Mouse (Mus musculus): ENCODE measurements around the gene Entpd3.
A peak's percentile ranks its signal among the peaks of the same experiment; 100 is the strongest.
"Not testable (repeated sequence)": the region's sequence is repeated elsewhere in the genome, so short reads cannot be mapped to it uniquely, and the experiment has no call there.

Entpd3 gene

DNA sequence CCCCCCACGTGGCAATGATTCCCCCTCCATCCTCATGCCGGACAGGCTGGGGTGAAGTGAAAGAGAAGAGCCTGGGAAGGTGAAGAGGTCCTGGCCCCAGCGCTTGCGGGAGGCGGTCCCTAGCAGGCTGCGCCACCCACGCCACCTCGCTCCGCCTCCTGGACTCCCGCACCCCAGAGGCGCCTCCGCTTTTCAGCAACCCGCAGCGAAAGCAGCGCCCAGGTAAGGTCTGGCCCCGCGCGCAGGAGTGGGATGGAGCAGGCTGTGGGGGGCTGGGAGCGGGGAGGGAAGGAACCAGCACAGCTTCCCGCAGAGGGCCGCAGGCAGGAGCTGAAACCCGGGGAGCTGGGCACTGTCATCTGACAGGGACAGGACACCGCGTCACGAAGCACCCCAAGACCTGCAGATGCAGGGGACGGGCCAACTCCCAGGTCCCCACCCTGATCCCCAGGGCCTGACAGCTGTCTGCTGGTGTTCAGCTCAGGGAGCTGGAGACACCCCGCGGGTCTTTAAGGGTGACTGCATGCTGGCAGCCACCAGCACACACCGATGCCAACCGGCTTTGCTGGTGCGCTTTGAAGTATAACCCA lies at the start of gene Entpd3:
Entpd3 (plus strand) TSS at position 157 of the 590 bp plus-strand sequence.
- no peak for DNase-seq

DNA sequence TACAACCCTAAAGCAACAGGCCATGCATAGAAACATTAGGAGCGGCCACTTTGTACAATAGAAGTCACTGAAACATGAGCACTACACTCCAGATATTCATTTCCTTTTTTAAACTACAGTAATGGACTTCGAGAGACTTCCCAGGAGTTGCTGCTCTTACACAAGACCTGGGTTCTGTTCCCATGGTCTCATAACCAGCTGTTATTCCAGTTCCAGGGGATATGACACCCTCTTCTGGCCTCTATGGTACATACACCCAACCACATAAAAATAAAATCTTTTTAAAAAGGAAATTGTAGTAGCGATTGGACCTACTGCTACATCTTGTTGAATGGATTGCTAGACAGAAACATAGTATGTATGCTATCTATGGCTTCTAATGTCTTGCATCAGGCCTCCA lies 48.1 kb upstream of the Entpd3 start:
- DNase-seq: no peak

- DNase-seq: no peak
Observed at GRCm38 (mm10) chr9:120492010-120492399, 47.6 kb upstream of the Entpd3 start, which contains the start of gene Eif1b. Gene Eif1b, plus strand, starts transcription at chr9:120492232.

DNA sequence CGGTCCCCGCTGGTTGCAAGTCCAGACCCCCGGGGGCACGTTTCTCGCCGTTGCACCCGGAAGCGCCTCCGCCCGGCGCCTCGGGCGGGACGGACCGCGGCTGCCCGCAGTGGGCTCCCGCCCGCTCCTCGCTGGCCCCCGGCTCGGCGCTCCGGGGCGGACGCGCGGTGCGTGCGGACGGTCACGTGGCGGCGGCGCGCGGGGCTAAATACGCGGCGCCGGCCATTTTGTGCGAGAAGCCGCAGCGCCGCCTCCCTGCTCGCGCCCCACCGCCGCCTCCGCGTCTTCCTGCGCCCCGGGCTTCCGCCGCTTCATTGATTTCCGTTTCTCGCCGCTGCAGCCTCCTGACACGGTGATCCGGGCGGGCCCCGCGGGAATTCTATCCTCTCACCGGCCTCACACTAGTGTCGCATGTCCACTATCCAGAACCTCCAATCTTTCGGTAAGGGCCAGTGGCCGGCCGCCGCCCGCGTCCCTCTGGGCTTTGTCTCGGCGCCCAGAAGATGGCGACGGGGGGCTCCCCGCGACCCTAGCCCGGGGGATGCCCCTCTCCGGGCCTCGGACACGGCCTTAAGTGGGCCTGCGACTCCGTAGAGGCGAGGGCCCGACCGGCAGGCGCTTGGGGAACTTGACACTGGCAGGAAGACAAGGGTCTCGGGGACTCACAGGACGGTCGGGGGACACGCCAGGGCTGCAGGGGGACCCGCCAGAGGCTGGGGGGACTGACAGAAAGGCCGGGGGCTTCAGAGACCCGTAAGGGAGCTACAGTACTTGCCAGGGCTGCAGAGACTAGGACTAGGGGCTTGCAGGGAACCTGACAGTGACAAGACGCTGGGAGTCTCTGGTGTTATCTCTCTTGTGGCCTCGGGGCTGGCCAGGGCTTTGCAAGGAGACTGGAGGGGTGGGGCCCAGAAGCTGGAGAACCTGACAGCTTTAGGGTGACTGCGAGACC lies 46.9 kb upstream of the Entpd3 start:
- DNase-seq: peak; percentile 72 to 82

GRCm38 (mm10) chr9:120493781-120494180 lies 45.8 kb upstream of the Entpd3 start:
- DNase-seq: no peak

DNA sequence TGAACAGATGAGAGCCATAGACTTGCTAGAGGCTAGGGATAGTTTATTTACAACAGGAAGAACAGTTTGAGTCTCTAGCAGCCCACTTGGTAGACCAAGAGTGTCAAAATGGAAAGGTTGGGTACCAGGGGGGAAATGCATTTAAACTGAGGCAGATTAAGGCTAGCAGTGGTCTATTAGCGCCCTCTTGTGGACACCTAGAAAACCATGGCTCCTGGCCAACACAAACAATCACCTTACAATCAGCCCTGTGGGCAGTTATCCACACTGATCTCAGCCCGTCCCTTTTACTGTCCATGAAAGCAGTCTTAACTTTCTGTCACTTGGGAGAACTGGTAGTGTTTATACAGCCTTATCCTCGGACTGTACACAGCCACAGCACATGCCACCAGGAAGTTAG lies 42.9 kb upstream of the Entpd3 start:
- peak in 1 of 2 experiments; percentile 45 for DNase-seq

DNA sequence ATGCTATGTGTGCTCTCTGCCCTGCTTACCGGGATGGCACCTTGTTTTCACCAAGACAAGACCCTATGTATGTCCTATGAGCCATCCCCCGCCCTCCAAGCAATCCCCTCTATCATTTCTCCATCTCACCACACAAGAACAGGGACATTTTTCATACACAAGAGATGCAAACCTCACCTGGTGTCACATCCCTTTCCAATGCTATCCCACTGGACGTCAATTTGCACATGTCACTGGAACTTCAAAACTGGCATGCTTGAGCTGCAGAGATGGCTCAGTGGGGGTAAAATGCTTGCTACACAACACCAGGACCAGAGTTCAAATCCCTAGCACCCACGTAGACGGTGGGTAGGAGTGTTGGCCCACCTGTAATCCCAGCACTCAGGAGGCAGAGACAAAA lies 41.6 kb upstream of the Entpd3 start:
- DNase-seq: no peak

DNA sequence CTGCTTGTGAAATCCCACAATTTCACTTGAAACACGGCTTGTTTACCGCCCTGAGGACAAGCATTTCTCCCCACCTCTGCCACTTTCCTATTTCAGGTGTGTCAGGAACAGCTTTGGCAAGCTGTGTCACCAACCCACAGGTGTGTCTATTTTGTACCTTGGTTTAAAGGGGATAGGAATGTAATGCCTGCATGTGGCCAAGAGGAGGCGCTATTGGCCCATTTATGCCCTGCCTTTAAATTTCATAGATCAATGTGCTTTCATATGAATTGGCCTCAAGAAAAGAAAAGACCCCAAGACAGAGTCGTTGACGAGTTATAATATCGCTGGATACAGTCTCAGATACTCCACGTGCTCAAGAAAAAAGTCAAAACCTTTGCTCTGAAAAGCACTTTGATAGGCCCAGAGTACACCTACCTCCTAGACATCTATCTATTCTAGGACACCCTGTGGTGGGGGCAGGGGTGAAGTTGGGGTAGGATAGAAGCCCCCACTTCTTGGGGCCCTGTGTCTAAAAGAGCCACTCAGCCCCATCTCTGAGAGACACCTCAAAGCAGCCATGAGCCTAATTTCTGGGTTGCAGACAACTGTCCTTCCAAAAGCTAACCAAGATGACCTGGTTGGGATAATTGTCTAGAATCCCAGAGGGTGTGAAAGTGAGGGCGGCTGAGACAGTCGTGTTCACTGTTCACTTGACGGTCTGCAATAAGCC lies 38.3 kb upstream of the Entpd3 start:
- no peak for DNase-seq

DNA sequence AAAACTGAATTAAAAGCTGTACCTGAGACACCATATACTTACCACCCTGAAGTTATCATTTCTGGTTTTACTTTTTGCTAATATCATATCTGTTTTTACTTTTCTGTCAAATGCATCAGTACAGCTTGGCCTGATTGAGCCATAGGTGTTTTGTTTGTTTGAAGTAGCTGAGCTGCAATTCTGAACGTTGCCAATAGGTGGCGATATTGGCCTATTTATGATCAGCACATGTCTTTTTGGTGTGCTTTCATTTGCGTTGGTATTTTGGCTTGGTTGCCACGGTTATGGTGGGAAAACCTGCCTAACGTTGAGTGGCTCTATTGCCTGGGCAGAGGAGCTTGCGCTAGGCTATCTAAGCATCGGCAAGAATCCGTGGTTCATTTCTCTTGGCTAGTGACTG lies 37.6 kb upstream of the Entpd3 start:
- peak; percentile 19 to 74 for DNase-seq

DNA sequence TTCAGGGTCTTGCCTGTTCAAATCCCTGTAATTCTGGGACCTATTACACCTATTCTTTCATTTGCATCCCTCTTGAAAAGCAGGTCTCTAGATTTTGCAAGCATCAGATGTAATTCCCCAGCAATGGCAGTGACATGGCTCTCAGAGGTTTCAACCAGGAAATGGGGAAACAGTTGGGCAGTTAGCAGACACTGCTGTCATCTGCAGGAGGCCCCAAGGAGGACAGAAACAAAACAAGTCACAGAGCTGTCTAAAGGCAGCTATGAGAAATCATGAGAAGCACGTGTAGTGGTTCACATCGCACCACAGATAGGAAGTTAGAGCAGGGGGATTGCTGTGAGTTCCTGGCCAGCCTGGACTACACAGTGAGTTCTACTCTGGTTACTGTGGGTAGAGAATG lies 35.2 kb upstream of the Entpd3 start:
- DNase-seq: no peak

- no peak for DNase-seq
Observed at GRCm38 (mm10) chr9:120511781-120512180, 27.8 kb upstream of the Entpd3 start.

GRCm38 (mm10) chr9:120516720-120517119 lies 22.9 kb upstream of the Entpd3 start:
- DNase-seq: no peak

DNA sequence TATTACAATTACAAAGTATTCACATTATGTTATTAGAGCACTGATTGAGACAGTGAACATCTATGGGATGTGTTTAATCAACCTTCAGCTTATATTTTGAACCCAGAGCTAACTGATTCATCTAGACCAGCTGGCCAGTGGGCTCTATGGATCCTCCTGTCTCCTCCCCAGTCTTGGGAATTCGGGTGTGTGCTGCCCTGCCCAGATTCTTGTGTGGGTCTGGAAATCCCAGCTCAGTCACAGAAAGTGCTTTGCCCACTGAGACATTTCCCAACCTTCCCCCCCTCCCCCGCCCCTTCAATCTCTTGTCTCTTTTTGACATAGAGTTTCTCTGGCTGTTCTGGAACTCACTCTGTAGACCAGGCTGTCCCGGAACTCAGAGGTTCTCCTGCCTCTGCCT lies 20.7 kb upstream of the Entpd3 start:
- DNase-seq: no peak

DNA sequence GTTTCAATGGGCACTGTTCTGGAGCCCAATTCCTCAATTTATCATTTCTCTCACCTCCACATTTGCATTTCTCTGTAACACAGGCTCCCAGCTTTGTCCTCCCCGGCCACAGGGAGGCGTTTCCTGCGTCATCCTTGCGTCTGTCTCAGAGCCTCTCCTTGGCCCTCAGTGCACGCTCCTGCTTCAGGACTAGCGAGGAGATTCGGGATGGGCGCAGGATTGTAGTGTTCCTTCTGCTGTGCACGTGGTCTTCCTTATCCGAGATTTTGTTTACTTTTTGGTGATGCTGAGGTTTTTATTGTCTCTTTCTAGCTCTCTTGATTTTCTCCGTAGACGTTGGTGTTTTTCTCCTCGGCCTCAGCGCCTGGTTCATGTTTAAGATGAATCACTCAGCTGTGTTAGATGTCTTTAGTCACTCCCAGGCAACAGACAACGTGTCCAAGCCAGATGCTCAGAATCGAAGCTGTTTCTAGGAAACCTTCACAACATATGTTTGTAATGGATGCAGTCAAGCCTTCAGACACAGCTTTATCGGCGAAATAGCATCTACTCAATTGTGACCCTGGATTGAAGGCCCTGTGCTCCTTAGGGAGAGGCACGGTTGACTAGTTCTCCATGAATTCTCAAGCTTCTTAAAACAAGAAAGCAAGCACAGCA lies 20.0 kb upstream of the Entpd3 start:
- no peak for DNase-seq

DNA sequence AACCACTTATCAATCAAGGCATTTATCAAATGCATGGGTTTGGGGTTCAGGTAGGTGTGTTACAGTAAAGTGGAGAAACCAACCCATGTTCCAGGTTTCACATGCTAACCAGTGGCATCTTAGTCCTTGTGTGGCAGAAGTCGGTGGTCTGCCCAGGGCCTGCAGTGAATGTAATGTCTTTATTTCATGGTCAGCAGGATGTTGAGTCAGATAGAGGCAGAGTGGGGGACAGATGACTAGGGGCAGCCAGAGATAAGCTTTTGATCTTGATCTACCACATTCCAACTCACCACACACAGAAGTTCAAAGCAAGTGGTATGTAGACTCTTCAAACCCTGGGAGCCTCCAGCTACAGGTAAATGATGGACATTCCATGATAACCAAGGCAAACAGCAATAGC lies 18.5 kb upstream of the Entpd3 start:
- DNase-seq: no peak

GRCm38 (mm10) chr9:120527270-120527669 lies 12.3 kb upstream of the Entpd3 start:
- DNase-seq: no peak

- DNase-seq: no peak
Observed at GRCm38 (mm10) chr9:120527919-120528318, 11.7 kb upstream of the Entpd3 start.

- no peak for DNase-seq
Observed at GRCm38 (mm10) chr9:120528815-120529510, 10.7 kb upstream of the Entpd3 start.

- DNase-seq: no peak
Observed at GRCm38 (mm10) chr9:120530471-120530870, 9.1 kb upstream of the Entpd3 start.

GRCm38 (mm10) chr9:120532062-120532461 lies 7.6 kb upstream of the Entpd3 start:
- DNase-seq: no peak

GRCm38 (mm10) chr9:120532691-120533090 lies 6.9 kb upstream of the Entpd3 start:
- DNase-seq: no peak

GRCm38 (mm10) chr9:120533446-120533950 lies 6.1 kb upstream of the Entpd3 start:
- not testable (repeated sequence) for DNase-seq
